Mouse (Mus musculus): ENCODE measurements around the gene St6galnac5.

- TF ChIP-seq POLR2A (IDR thresholded peaks at IDR 0.05; ENCODE audit: insufficient read depth, low read depth, low read length) (no peak), CTCF (IDR thresholded peaks at IDR 0.05; ENCODE audit: insufficient read depth, low read depth, low read length) (no peak)
Observed at GRCm38 (mm10) chr3:152821202-152821601, 160.8 kb downstream of the St6galnac5 start.
